Mouse (Mus musculus): Measurements from ENCODE around the gene Ralgps1. TPM values are rescaled to one million over a fixed set of nuclear protein-coding genes. Genes with fewer than 3 reads are reported as not detected.

Gene Ralgps1
- polyA plus RNA-seq, 1 experiment from 2014 or later: 19.5 TPM

DNA sequence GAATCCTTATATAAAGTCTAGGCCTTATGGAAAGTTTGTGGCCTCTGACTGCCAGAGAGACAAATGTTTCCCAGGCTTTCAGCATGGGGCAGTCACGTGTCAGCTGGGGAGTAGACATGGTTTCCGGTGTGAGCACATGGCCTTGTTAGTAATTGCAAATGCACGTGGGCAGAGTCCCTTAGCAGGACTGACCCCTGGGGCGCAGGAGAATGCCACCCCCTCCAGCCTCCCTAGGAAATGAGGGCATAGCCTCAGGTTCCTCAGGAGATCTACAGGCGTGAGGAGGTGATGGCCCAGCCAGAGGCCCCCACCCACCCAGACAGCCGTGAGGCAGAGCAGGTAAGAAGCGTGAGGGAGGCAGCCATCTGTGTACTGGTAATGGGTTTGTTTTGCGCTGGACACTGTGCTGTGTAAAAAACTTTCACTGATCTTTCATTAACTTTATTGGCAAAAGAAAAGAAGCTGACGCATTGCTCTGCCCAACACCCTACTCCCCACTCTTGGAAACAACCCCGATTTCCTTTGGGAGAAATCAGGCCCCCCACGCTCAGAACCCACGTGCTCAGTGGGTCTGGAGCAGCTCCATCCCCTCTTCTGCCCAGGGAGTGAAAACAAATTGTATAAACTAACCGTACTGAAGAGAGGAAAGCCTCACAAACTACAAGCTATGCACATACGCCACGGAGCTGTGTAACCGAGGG is 191.2 kb downstream of the Ralgps1 start:
- H3K4me2 ChIP-seq (ENCODE audit: low read depth, low read length, severe bottlenecking): no peak overlapping the region
- H3K4me1 ChIP-seq (replicated peaks; ENCODE audit: control insufficient read depth, insufficient read depth, low read length): peaks cover 17% of the 10 kb centered on the region
- H3K27ac ChIP-seq (ENCODE audit: low read depth, low read length): no peak overlapping the region
- H3K27me3 ChIP-seq (ENCODE audit: control insufficient read depth, insufficient read depth, low read length): no peaks in the 10 kb centered on the region
- WGBS: 64% methylated on average over 16 of the region's 16 CpGs
- H3K9me3 ChIP-seq (ENCODE audit: control insufficient read depth, low read length): no peaks in the 10 kb centered on the region
- no peak overlapping the region for H3K4me3 ChIP-seq (ENCODE audit: low read depth, low read length)
- no peak for DNase-seq (ENCODE audit: low spot score)
- H3K9ac ChIP-seq (ENCODE audit: low read length): no peak overlapping the region
- no peaks in the 10 kb centered on the region for H3K36me3 ChIP-seq (ENCODE audit: control insufficient read depth, insufficient read depth, low read length)
- no peak for ATAC-seq (replicated peaks; ENCODE audit: low FRiP score)

DNA sequence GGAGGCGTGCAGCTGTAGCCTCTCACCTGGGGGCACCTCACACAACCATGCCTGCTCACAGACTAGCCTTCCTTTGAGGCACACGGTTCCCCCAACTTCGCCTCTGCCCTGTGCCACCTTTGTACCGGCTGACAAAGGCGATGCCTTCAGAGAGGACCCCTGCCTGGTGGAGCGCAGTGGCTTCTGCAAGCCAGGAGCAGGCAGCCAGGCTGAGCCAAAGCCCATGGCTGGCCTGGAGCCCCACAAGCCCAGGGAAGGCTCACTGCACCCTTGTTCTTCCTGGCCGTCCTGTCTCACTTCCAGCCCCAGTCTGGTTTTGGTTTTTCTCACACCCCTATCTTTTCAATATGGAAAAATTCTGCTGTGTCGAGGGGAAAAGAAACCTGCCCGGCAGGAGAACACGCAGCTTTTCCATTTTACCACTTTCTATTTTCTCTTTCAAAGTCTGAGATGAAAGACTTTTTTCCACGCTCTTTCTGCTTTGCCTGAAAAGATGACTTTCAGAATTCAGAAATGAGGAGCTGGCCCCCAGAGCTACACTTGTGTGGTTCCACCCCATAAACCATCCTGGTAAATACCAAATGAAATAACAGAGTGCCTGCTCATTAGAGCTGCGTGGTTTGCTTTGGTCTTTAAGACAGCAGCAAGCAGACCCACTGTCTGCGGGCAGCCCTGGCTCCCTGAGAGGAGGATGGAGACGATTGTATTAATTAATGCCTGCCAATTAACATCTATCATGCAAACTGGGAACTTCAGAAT is 191.9 kb downstream of the Ralgps1 start:
- ATAC-seq (replicated peaks; ENCODE audit: low FRiP score) (no peak), DNase-seq (ENCODE audit: low spot score) (no peak)
- Histone ChIP-seq H3K4me1 (replicated peaks; ENCODE audit: control insufficient read depth, insufficient read depth, low read length) (peaks cover 17% of the 10 kb centered on the region), H3K27ac (ENCODE audit: low read depth, low read length) (no peak overlapping the region; the same call in 1 of the 2 replicates), H3K9ac (ENCODE audit: low read length) (no peak overlapping the region), H3K9me3 (ENCODE audit: control insufficient read depth, low read length) (no peaks in the 10 kb centered on the region), H3K4me3 (ENCODE audit: low read depth, low read length) (no peak overlapping the region), H3K27me3 (ENCODE audit: control insufficient read depth, insufficient read depth, low read length) (no peaks in the 10 kb centered on the region), H3K4me2 (ENCODE audit: low read depth, low read length, severe bottlenecking) (no peak overlapping the region), H3K36me3 (ENCODE audit: control insufficient read depth, insufficient read depth, low read length) (no peaks in the 10 kb centered on the region)
- 51% methylated on average over 14 of the region's 14 CpGs for WGBS

GRCm38 (mm10) chr2:33178243-33178932 is 192.9 kb downstream of the Ralgps1 start:
- H3K9ac ChIP-seq (ENCODE audit: low read length): no peak overlapping the region
- ATAC-seq (replicated peaks; ENCODE audit: low FRiP score) (peak; percentile 51), DNase-seq (ENCODE audit: low spot score) (no peak)
- H3K4me1 ChIP-seq (replicated peaks; ENCODE audit: control insufficient read depth, insufficient read depth, low read length): peaks cover 17% of the 10 kb centered on the region
- no peak overlapping the region for H3K27ac ChIP-seq (ENCODE audit: low read depth, low read length)
- H3K9me3 ChIP-seq (ENCODE audit: control insufficient read depth, low read length): no peaks in the 10 kb centered on the region
- no peak overlapping the region for H3K4me3 ChIP-seq (ENCODE audit: low read depth, low read length)
- 57% methylated on average over 11 of the region's 11 CpGs for WGBS
- H3K4me2 ChIP-seq (ENCODE audit: low read depth, low read length, severe bottlenecking): no peak overlapping the region
- no peaks in the 10 kb centered on the region for H3K27me3 ChIP-seq (ENCODE audit: control insufficient read depth, insufficient read depth, low read length)
- H3K36me3 ChIP-seq (ENCODE audit: control insufficient read depth, insufficient read depth, low read length): no peaks in the 10 kb centered on the region

GRCm38 (mm10) chr2:33177443-33178242 is 193.6 kb downstream of the Ralgps1 start:
- Histone ChIP-seq H3K9ac (ENCODE audit: low read length) (no peak overlapping the region), H3K27ac (ENCODE audit: low read depth, low read length) (no peak overlapping the region), H3K4me2 (ENCODE audit: low read depth, low read length, severe bottlenecking) (no peak overlapping the region), H3K27me3 (ENCODE audit: control insufficient read depth, insufficient read depth, low read length) (no peaks in the 10 kb centered on the region), H3K4me3 (ENCODE audit: low read depth, low read length) (no peak overlapping the region), H3K4me1 (replicated peaks; ENCODE audit: control insufficient read depth, insufficient read depth, low read length) (peaks cover 17% of the 10 kb centered on the region), H3K36me3 (ENCODE audit: control insufficient read depth, insufficient read depth, low read length) (no peaks in the 10 kb centered on the region), H3K9me3 (ENCODE audit: control insufficient read depth, low read length) (no peaks in the 10 kb centered on the region)
- WGBS: 88% methylated on average over 12 of the region's 12 CpGs
- no peak for ATAC-seq (replicated peaks; ENCODE audit: low FRiP score)
- no peak for DNase-seq (ENCODE audit: low spot score)

GRCm38 (mm10) chr2:33176921-33177320 is 194.4 kb downstream of the Ralgps1 start:
- Histone ChIP-seq H3K9ac (ENCODE audit: low read length) (no peak overlapping the region), H3K27me3 (ENCODE audit: control insufficient read depth, insufficient read depth, low read length) (no peaks in the 10 kb centered on the region), H3K4me2 (ENCODE audit: low read depth, low read length, severe bottlenecking) (no peak overlapping the region), H3K4me1 (replicated peaks; ENCODE audit: control insufficient read depth, insufficient read depth, low read length) (peaks cover 17% of the 10 kb centered on the region), H3K36me3 (ENCODE audit: control insufficient read depth, insufficient read depth, low read length) (no peaks in the 10 kb centered on the region), H3K27ac (ENCODE audit: low read depth, low read length) (no peak overlapping the region), H3K9me3 (ENCODE audit: control insufficient read depth, low read length) (no peaks in the 10 kb centered on the region), H3K4me3 (ENCODE audit: low read depth, low read length) (no peak overlapping the region)
- 75% methylated on average over 2 of the region's 2 CpGs for WGBS
- no peak for ATAC-seq (replicated peaks; ENCODE audit: low FRiP score)
- no peak for DNase-seq (ENCODE audit: low spot score)

- Histone ChIP-seq H3K4me2 (ENCODE audit: low read depth, low read length, severe bottlenecking) (no peak overlapping the region), H3K4me3 (ENCODE audit: low read depth, low read length) (no peak overlapping the region), H3K4me1 (replicated peaks; ENCODE audit: control insufficient read depth, insufficient read depth, low read length) (peaks cover 17% of the 10 kb centered on the region), H3K9me3 (ENCODE audit: control insufficient read depth, low read length) (no peaks in the 10 kb centered on the region), H3K36me3 (ENCODE audit: control insufficient read depth, insufficient read depth, low read length) (no peaks in the 10 kb centered on the region), H3K9ac (ENCODE audit: low read length) (no peak overlapping the region), H3K27ac (ENCODE audit: low read depth, low read length) (no peak overlapping the region), H3K27me3 (ENCODE audit: control insufficient read depth, insufficient read depth, low read length) (no peaks in the 10 kb centered on the region)
- WGBS: 58% methylated on average over 7 of the region's 7 CpGs
- no peak for DNase-seq (ENCODE audit: low spot score)
- ATAC-seq (replicated peaks; ENCODE audit: low FRiP score): no peak
Measured at GRCm38 (mm10) chr2:33176516-33176915, 194.8 kb downstream of the Ralgps1 start.

DNA sequence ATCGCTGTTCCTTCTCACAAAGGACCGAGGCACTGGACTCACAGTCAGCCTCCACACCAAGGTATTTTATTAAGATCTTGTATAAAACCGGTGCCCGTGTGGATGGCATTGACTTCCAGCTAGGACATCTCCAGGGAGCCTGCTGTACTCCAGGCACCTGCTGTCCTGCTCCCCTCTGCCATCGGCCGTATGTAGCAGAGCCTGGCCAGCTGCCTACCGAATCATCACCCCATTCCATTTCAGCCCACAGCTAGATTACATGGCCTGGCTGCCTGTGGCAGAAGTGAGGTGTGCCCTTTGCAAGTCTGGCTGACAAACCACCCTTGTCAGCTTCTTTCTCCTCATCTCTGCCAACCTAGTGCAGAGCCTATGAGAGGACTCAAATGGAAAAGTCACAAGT is 197.6 kb downstream of the Ralgps1 start:
- Histone ChIP-seq H3K4me1 (replicated peaks; ENCODE audit: control insufficient read depth, insufficient read depth, low read length) (peaks cover 10% of the 10 kb centered on the region), H3K27ac (ENCODE audit: low read depth, low read length) (no peak overlapping the region), H3K4me3 (ENCODE audit: low read depth, low read length) (no peak overlapping the region), H3K4me2 (ENCODE audit: low read depth, low read length, severe bottlenecking) (no peak overlapping the region), H3K9ac (ENCODE audit: low read length) (no peak overlapping the region), H3K27me3 (ENCODE audit: control insufficient read depth, insufficient read depth, low read length) (no peaks in the 10 kb centered on the region), H3K36me3 (ENCODE audit: control insufficient read depth, insufficient read depth, low read length) (no peaks in the 10 kb centered on the region), H3K9me3 (ENCODE audit: control insufficient read depth, low read length) (no peaks in the 10 kb centered on the region)
- DNase-seq (ENCODE audit: low spot score) (no peak), ATAC-seq (replicated peaks; ENCODE audit: low FRiP score) (no peak)
- 92% methylated on average over 7 of the region's 7 CpGs for WGBS

GRCm38 (mm10) chr2:33173126-33173525 is 198.2 kb downstream of the Ralgps1 start:
- no peaks in the 10 kb centered on the region for H3K9me3 ChIP-seq (ENCODE audit: control insufficient read depth, low read length)
- H3K27me3 ChIP-seq (ENCODE audit: control insufficient read depth, insufficient read depth, low read length): no peaks in the 10 kb centered on the region
- H3K9ac ChIP-seq (ENCODE audit: low read length): no peak overlapping the region
- WGBS: 87% methylated on average over 10 of the region's 10 CpGs
- ATAC-seq (replicated peaks; ENCODE audit: low FRiP score): no peak
- no peak for DNase-seq (ENCODE audit: low spot score)
- no peak overlapping the region for H3K4me3 ChIP-seq (ENCODE audit: low read depth, low read length)
- no peak overlapping the region for H3K27ac ChIP-seq (ENCODE audit: low read depth, low read length)
- no peaks in the 10 kb centered on the region for H3K36me3 ChIP-seq (ENCODE audit: control insufficient read depth, insufficient read depth, low read length)
- peaks cover 6% of the 10 kb centered on the region for H3K4me1 ChIP-seq (replicated peaks; ENCODE audit: control insufficient read depth, insufficient read depth, low read length)
- no peak overlapping the region for H3K4me2 ChIP-seq (ENCODE audit: low read depth, low read length, severe bottlenecking)

Data from forebrain, embryonic 11.5 days (tissue).